Mouse (Mus musculus) liver, embryonic 13.5 days (tissue): ENCODE results near the gene Fam117a. TPM values are rescaled to one million over a fixed set of nuclear protein-coding genes. Genes with fewer than 3 reads are reported as not detected.

Experiments
- ATAC-seq: fragments of 200-750 bp; cut with Nextera tagmentation; 2 replicates; pipeline ENCODE4 v1.8.0; 2017; ENCODE audit warnings: low read depth, mild to moderate bottlenecking, moderate number of reproducible peaks, moderate library complexity
- DNase-seq: peaks from one replicate; pipeline ENCODE4 v3.0.0; 2022
- H3K27ac ChIP-seq: fragments of 300-500 bp; sonication (generic); 2 replicates; pipeline ENCODE4 v1.5.1; 2015; ENCODE audit warnings: moderate library complexity, mild to moderate bottlenecking, inconsistent platforms
- H3K27me3 ChIP-seq: fragments of 300-500 bp; sonication (generic); 2 replicates; pipeline ENCODE4 v1.6.1; 2015; ENCODE audit warnings: mild to moderate bottlenecking, inconsistent platforms
- H3K36me3 ChIP-seq: fragments of 300-500 bp; sonication (generic); 2 replicates; pipeline ENCODE4 v1.6.1; 2015; ENCODE audit warnings: mild to moderate bottlenecking, inconsistent platforms
- H3K4me1 ChIP-seq: fragments of 300-500 bp; sonication (generic); replicated peaks from 2 replicates; pipeline ENCODE4 v1.6.1; 2015; ENCODE audit warnings: inconsistent platforms
- H3K4me2 ChIP-seq: fragments of 300-500 bp; sonication (generic); 2 replicates; pipeline ENCODE4 v1.6.1; 2015; ENCODE audit warnings: inconsistent platforms, mild to moderate bottlenecking, moderate library complexity
- H3K4me3 ChIP-seq: fragments of 300-500 bp; sonication (generic); replicated peaks from 2 replicates; pipeline ENCODE4 v1.5.1; 2015; ENCODE audit warnings: mild to moderate bottlenecking, inconsistent platforms
- H3K9ac ChIP-seq: fragments of 300-500 bp; sonication (generic); 2 replicates; pipeline ENCODE4 v1.6.1; 2015; ENCODE audit warnings: mild to moderate bottlenecking, inconsistent platforms
- H3K9me3 ChIP-seq: fragments of 300-500 bp; sonication (generic); replicated peaks from 2 replicates; pipeline ENCODE4 v1.6.1; 2016; ENCODE audit warnings: inconsistent platforms
- WGBS: fragments of 180-500 bp; shearing (Covaris S2); methylation state at CpG from one replicate; pipeline ENCODE4 v1.1.7; 2015; ENCODE audit not compliant: insufficient replicate concordance; 5-methylcytosine and 5-hydroxymethylcytosine counted together
- polyA plus RNA-seq: library from polyadenylated mRNA; unstranded; fragments of >200 nt; fragmentation: Nextera tagmentation; extraction: Ambion mirVana; gene quantifications from 2 replicates; pipeline ENCODE4 v1.2.1, GENCODE M21; 2015

Gene Fam117a
- polyA plus RNA-seq, 1 experiment from 2014 or later = 58.0 TPM

GRCm38 (mm10) chr11:95409450-95410112, 72.8 kb downstream of the Fam117a start:
- Histone ChIP-seq H3K27me3 (peaks cover 13% of the 10 kb centered on the region), H3K4me2 (no peak overlapping the region), H3K36me3 (no peaks in the 10 kb centered on the region), H3K27ac (no peak overlapping the region), H3K9ac (no peak overlapping the region), H3K4me1 (peaks cover 5% of the 10 kb centered on the region), H3K4me3 (no peak overlapping the region), H3K9me3 (no peaks in the 10 kb centered on the region)
- WGBS = 71% methylated on average over 10 of the region's 10 CpGs
- no peak for ATAC-seq
- no peak for DNase-seq

GRCm38 (mm10) chr11:95411453-95412013, 74.7 kb downstream of the Fam117a start:
- Histone ChIP-seq H3K4me3 (no peak overlapping the region), H3K36me3 (no peaks in the 10 kb centered on the region), H3K27ac (no peak overlapping the region), H3K9me3 (no peaks in the 10 kb centered on the region), H3K4me2 (no peak overlapping the region), H3K27me3 (peaks cover 13% of the 10 kb centered on the region), H3K9ac (no peak overlapping the region), H3K4me1 (peaks cover 20% of the 10 kb centered on the region)
- WGBS = 60% methylated on average over 6 of the region's 6 CpGs
- ATAC-seq = no peak
- no peak for DNase-seq

- Histone ChIP-seq H3K36me3 (no peaks in the 10 kb centered on the region), H3K9ac (no peak overlapping the region), H3K4me1 (peaks cover 31% of the 10 kb centered on the region), H3K27me3 (peaks cover 13% of the 10 kb centered on the region), H3K27ac (no peak overlapping the region), H3K9me3 (no peaks in the 10 kb centered on the region), H3K4me2 (no peak overlapping the region), H3K4me3 (no peak overlapping the region)
- no peak for ATAC-seq
- no peak for DNase-seq
- WGBS = 89% methylated on average over 3 of the region's 3 CpGs
Measured at GRCm38 (mm10) chr11:95412615-95413014, 75.8 kb downstream of the Fam117a start.

DNA sequence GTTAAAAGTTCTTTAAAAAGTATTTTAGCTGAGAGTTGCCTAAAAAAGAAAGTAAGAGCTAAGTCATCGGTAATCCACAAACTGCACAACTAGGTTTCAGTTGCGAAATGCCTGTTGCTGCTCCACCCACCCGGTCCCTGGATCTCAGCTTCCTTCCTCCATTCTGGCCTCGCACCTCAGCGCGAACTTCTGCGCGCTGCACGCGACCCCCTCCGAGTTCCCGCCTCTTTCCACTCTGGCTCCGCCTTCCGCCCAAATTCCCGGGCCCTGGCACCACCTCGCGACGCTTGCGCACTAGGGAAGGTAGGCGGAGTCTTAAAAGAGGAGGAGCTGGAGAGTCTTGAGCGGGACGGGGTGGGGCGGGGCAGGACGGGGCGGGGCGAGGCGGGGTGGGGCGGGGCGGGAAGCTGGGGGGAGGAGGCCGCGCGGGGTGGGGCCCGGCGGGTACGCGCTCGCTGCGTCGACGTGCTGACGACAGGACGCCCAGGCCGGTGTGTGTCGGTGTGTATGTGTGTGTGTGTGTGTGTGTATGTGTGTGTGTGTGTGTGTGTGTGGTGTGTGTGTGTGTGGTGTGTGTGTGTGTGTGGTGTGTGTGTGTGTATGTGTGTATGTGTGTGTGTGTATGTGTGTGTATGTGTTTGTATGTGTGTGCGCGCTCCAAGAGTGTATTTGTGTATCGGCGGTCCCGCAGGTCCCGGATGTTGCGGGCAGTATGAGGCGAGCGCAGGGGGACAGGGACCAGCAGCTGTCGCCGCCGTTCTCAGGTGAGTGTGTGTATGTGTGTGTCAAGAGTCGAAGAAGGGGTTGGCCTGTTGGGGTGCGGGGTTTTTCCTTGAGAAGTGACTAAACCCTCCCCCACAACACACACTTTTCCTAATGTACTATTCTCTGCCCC, 77.1 kb downstream of the Fam117a start, which contains the start of gene Spop:
TSS of gene Spop (plus strand) at position 440 of the 895 bp plus-strand sequence.
- Histone ChIP-seq H3K27me3 (peaks cover 13% of the 10 kb centered on the region), H3K27ac (peak within 1 kb of the TSS; percentile 93), H3K4me1 (peaks cover 33% of the 10 kb centered on the region), H3K4me2 (peak within 1 kb of the TSS; percentile 85), H3K9me3 (no peaks in the 10 kb centered on the region), H3K4me3 (peak within 1 kb of the TSS; percentile 88), H3K36me3 (peaks cover 5% of the 10 kb centered on the region), H3K9ac (peak within 1 kb of the TSS; percentile 88)
- DNase-seq (peak; percentile 90), ATAC-seq (peak; percentile 87)
- 1% methylated on average over 57 of the region's 58 CpGs for WGBS

GRCm38 (mm10) chr11:95414536-95415161, 77.8 kb downstream of the Fam117a start:
- Histone ChIP-seq H3K4me1 (peaks cover 33% of the 10 kb centered on the region), H3K9ac (peak overlapping the region; percentile 88), H3K36me3 (peaks cover 8% of the 10 kb centered on the region), H3K4me3 (peak overlapping the region; percentile 88), H3K27me3 (peaks cover 13% of the 10 kb centered on the region), H3K4me2 (peak overlapping the region; percentile 85), H3K27ac (peak overlapping the region; percentile 93), H3K9me3 (no peaks in the 10 kb centered on the region)
- under 1% methylated on average over 28 of the region's 28 CpGs for WGBS
- ATAC-seq (peak; percentile 80), DNase-seq (peak; percentile 92)

DNA sequence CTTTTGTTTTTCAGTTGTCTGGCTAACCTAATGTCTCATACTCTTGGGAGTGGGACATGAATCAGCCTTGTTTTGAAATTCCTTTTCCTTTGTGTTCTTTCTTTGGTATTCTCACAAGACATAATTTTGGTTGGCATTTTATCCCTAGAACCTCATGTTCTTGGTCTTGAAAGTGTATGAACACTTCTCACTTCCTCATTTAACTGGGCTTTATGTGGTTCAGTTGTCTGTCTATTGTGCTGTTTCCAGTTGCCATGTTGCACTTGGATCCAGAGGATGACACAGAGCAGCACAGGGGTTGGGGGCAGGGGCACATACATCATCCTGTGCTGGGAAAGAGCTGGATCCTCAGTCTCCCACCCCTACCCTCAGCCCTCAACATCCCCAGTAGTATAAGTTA, 79.1 kb downstream of the Fam117a start:
- Histone ChIP-seq H3K27me3 (peaks cover 13% of the 10 kb centered on the region), H3K4me1 (peaks cover 33% of the 10 kb centered on the region), H3K4me3 (peak overlapping the region; percentile 88), H3K4me2 (peak overlapping the region; percentile 85), H3K27ac (peak overlapping the region; percentile 50), H3K36me3 (peaks cover 9% of the 10 kb centered on the region), H3K9me3 (no peaks in the 10 kb centered on the region), H3K9ac (peak overlapping the region; percentile 88)
- DNase-seq (no peak), ATAC-seq (no peak)

GRCm38 (mm10) chr11:95417341-95417740, 80.5 kb downstream of the Fam117a start:
- ATAC-seq = no peak
- no peak for DNase-seq

DNA sequence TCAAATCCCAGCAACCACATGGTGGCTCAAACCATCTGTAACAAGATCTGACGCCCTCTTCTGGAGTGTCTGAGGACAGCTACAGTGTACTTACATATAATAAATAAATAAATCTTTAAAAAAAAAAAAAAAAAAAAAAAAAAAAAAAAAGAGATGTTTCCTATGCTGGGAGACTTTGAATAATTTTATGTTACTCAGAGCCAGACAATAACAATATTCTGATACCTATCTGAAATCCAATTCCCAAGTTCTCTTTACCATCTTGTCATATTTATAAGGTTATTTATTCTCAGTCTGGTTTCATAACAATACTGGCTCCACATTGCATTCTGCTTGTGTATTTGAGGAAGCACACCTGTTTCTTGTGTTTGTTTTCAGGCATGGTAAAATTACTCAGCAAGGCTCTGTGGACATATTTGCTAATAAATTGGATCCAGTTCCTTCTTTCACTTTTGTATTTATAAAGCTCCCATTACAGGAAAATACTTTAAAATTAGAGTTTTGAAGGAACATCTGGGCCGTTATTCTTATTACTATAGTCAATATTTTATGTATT, 84.1 kb downstream of the Fam117a start:
- no peak overlapping the region for H3K27ac ChIP-seq
- ATAC-seq = no peak
- peaks cover 18% of the 10 kb centered on the region for H3K4me1 ChIP-seq
- no peak overlapping the region for H3K4me2 ChIP-seq
- no peak overlapping the region for H3K9ac ChIP-seq
- H3K36me3 ChIP-seq = peaks cover 9% of the 10 kb centered on the region
- H3K4me3 ChIP-seq = no peak overlapping the region
- no peak for DNase-seq
- no peaks in the 10 kb centered on the region for H3K9me3 ChIP-seq
- 64% methylated on average over 2 of the region's 2 CpGs for WGBS
- no peaks in the 10 kb centered on the region for H3K27me3 ChIP-seq

More at GRCm38 (mm10) chr11:95417341-95417740, 80.5 kb downstream of the Fam117a start:
- peaks cover 33% of the 10 kb centered on the region for H3K4me1 ChIP-seq
- WGBS = 85% methylated on average over 5 of the region's 5 CpGs
- H3K4me3 ChIP-seq = no peak overlapping the region
- peaks cover 9% of the 10 kb centered on the region; the same call in 1 of the 2 replicates for H3K27me3 ChIP-seq
- peaks cover 9% of the 10 kb centered on the region for H3K36me3 ChIP-seq
- no peak overlapping the region for H3K9ac ChIP-seq
- no peak overlapping the region for H3K27ac ChIP-seq
- peak overlapping the region; percentile 4; the same call in 1 of the 2 replicates for H3K4me2 ChIP-seq
- no peaks in the 10 kb centered on the region for H3K9me3 ChIP-seq

- Histone ChIP-seq H3K4me1 (no peaks in the 10 kb centered on the region), H3K4me3 (no peak overlapping the region), H3K9me3 (no peaks in the 10 kb centered on the region), H3K27ac (no peak overlapping the region), H3K9ac (no peak overlapping the region), H3K27me3 (no peaks in the 10 kb centered on the region), H3K36me3 (peaks cover 5% of the 10 kb centered on the region; the same call in 1 of the 2 replicates), H3K4me2 (no peak overlapping the region)
- no peak for ATAC-seq
- 74% methylated on average over 3 of the region's 3 CpGs for WGBS
- no peak for DNase-seq
Measured at GRCm38 (mm10) chr11:95423505-95423904, 86.7 kb downstream of the Fam117a start.

DNA sequence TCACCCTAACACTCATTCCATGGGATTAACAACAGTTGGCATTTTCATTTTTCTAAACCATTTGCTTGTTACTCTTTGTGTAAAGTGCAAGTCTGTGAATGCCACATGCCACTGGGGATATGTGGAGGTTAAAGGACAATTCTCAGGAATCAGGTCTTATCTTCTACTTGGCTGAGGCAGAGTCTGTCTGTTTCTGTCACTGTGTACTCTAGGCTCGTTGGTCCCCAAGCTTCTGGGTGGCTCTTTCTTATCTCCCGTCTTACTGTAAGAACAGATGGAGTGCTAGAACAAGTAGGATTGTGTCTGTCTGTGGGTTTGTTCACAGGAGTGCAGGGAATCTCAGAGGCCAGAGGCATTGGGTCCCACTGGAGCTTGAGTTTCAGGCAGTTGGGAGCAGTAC, 94.5 kb downstream of the Fam117a start:
- no peak overlapping the region for H3K9ac ChIP-seq
- H3K4me3 ChIP-seq = no peak overlapping the region
- no peak overlapping the region for H3K27ac ChIP-seq
- H3K9me3 ChIP-seq = no peaks in the 10 kb centered on the region
- ATAC-seq (peak; percentile 76), DNase-seq (peak; percentile 27)
- H3K36me3 ChIP-seq = 0 out of 2 replicates have a peak, but pooled peaks cover 5% of the 10 kb centered on the region
- H3K4me2 ChIP-seq = no peak overlapping the region
- peaks cover 36% of the 10 kb centered on the region for H3K4me1 ChIP-seq
- no peaks in the 10 kb centered on the region for H3K27me3 ChIP-seq
- 10% methylated on average over 2 of the region's 2 CpGs for WGBS
